Mouse (Mus musculus): ENCODE data around the gene Nyap1.

Nyap1 gene

DNA sequence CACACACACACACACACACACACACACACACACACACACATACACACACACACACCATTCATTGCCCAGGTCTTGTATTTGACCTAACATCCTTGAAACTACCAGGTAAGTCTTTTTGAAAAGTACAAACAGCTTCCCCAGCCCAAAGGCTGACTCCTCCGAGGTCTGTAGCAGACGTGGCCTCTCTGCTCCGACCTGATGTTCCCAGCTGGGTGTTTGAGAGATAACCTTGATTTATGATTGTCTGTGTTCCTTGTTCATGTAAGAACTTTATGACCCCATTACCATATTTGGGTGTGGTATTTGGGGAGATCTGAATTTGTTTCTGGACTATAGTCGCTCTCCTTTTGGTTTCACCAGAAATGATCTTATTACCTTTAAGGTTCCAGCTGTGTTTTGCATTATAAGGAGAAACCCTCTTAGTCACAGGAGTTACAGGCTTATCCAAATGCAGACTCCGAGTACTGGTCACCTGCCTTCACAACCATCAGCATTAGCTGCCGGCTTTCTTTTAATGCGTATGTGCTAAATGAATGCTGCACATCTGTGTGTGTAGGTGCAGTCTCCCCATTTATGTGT is 35.9 kb upstream of the Nyap1 start:
- TF ChIP-seq GATA4 (IDR thresholded peaks at IDR 0.05; ENCODE audit: insufficient replicate concordance, low read length), result no peak

DNA sequence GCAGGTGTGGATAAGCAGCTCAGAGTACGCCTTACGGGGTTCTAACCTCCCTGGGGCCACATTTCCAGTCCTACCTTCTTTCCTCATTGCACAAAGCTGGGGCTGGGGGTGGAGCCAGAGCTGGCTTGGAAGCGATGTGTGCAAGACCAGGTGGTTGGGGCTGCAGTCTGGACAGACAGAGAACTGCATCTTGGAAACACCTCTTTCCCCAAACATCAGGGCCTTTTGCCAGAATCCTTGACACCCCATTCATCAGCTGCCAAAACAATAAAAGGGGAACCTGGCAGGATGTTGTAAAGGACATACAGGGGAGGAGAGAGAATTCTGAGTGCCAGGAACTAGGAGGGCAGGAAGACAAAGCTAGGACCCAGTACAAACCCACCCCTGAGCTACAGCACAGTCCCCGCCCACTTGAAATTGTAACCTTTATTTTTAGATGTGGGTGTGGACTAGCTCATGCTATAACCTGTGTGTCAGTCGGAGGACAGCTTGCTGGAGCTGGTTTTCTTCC is 35.1 kb upstream of the Nyap1 start:
- TF ChIP-seq GATA4 (IDR thresholded peaks at IDR 0.05; ENCODE audit: insufficient replicate concordance, low read length), result no peak

DNA sequence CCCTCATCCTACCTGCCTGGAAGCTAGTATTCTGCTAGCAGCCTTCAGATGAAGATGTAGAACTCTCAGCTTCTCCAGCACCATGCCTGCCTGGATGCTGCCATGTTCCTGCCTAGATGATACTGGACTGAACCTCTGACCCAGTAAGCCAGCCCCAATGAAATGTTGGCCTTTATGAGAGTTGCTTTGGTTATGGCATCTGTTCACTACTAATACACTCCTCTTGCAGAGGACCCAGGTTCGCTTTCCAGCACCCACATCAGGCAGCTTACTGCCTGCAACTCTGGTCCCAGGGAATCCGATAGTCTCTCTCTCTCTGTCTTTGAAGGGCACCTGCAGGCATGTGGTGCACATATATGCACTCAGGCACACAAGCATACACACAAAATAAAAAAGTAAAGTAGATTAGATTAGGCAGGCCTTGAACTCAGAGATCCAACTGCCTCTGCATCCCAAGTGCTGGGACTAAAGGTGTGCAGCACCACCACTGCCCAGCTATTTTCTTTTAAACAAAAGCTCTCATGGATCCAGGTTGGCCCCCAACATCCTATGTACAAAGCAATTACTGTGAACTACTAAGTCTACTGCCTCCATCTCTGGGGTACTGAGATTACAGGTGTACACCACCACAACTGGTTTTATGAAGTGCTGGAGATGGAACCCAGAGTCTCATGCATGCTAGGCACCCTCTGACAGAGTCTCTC is 34.3 kb upstream of the Nyap1 start:
- TF ChIP-seq GATA4 (IDR thresholded peaks at IDR 0.05; ENCODE audit: insufficient replicate concordance, low read length), result no peak

DNA sequence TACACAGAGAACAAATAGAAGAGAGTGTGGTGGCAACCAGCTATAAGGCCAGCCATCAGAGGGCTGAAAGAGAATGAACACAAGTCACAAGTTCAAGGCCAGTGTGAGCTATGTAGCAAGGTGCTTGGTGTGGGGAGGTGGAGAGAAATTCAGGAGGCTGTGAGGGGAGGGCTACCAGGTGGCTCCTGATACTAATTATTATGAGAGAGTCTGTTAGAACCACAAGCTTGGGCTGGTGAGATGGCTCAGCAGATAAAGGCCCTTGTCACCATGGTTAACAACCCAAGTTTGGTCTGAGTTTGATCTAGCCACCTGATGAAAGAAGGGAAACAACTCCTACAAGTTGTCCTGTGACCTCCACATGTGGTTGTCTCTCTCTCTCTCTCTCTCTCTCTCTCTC is 31.3 kb upstream of the Nyap1 start:
- no peak for TF ChIP-seq GATA4 (IDR thresholded peaks at IDR 0.05; ENCODE audit: insufficient replicate concordance, low read length)

DNA sequence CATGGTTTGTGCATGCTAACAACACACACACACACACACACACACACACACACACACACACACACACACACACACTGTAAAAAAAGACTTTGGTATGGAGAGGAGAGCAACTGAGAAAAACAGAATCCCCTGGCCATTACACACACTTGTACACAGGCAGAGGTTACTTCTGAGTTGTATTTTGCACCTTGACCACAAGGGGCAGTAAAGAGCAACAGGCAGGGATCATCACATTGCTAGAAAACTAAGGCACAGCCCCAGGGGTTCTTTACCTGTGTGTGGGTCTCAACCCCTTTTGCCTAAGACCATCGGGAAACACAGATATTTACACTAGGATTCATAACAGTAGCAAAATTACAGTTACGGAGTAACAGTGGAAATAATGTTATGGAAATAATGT is 29.3 kb upstream of the Nyap1 start:
- no peak for TF ChIP-seq GATA4 (IDR thresholded peaks at IDR 0.05; ENCODE audit: insufficient replicate concordance, low read length)

GRCm38 (mm10) chr5:137768475-137768874 is 27.1 kb upstream of the Nyap1 start:
- TF ChIP-seq GATA4 (IDR thresholded peaks at IDR 0.05; ENCODE audit: insufficient replicate concordance, low read length), result no peak

GRCm38 (mm10) chr5:137766270-137766669 is 24.9 kb upstream of the Nyap1 start:
- TF ChIP-seq GATA4 (IDR thresholded peaks at IDR 0.05; ENCODE audit: insufficient replicate concordance, low read length), result no peak

DNA sequence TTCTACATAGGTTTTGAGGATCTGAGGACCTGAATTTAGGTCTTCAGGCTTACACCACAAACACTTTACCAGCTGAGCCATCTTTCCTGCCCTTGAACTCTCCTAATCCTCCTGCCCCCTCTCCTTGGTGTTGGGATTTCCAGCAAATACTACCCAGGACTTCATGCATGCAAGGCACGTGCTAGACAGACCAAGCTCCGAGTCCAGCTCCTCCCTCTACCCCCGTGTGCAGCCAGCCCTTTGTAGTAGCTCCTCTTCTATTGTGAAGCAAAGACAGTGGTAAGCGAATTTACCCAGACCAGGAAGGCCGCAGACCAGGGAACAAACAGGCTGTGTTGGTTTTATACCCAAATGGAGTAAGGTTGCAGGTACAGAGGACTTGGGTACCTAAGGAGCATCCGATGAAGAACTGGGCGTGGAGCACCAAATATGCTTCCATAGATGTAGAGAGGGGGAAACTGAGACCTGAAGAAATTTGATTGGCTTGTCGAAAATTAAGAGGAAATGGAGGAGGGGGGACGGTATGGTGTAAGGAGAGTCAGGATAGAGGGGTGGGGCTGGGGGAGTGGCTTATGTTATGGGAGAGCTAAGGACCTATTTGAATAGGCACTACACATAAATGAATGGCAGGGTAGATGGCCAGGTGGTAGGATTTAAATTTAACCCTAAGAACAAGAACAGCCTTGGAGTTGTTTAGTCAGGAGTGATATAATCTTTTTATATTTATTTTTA is 23.4 kb upstream of the Nyap1 start:
- TF ChIP-seq GATA4 (IDR thresholded peaks at IDR 0.05; ENCODE audit: insufficient replicate concordance, low read length), result no peak

DNA sequence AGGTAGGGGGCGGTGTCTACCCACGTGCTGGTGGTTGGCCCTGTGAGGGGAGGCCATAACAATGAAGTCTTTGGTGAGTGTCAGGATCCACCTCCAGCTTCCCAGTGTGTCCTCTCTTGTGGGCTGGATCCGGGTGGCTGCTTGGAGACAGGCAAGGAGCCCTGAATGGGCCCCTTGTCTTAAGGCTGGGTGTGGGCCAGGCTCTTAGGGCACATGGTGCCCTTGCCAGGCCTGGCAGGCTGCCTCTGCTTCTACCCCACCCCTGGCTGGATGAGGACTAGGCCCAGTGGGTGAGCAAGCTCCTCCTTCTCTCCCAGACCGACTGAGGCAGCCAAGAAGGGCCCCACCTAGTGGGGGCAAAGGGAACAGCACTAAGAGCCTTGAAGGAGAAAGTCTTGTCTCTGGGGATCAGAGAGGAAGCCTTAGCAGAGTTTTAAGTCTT is 18.6 kb upstream of the Nyap1 start:
- TF ChIP-seq GATA4 (IDR thresholded peaks at IDR 0.05; ENCODE audit: insufficient replicate concordance, low read length), result no peak

DNA sequence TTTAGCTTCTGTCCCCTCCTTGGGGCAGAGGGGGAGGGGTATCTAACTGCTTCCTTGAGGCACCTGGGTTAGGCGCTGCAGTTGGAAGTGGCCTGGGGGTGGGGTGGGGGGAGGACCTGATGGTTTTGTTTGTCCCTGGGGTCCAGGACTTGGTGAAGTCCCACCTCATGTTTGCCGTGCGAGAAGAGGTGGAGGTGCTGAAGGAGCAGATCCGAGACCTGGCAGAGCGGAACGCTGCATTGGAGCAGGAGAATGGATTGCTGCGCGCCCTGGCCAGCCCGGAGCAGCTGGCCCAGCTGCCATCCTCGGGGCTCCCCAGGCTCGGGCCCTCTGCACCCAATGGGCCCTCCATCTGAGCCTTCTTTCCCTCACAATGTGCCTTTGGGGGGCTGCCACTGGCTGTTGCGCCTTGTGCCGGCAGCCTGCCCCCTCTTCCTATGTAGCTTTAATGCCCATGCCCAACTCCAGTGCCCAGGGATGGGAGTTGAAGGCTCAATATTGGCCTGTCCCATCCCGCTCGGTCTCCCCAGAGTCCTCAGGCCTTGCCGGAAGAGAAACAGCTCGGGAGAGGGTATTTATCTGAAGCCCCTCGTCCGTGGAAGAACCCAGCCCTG is 17.6 kb upstream of the Nyap1 start:
- no peak for TF ChIP-seq GATA4 (IDR thresholded peaks at IDR 0.05; ENCODE audit: insufficient replicate concordance, low read length)

DNA sequence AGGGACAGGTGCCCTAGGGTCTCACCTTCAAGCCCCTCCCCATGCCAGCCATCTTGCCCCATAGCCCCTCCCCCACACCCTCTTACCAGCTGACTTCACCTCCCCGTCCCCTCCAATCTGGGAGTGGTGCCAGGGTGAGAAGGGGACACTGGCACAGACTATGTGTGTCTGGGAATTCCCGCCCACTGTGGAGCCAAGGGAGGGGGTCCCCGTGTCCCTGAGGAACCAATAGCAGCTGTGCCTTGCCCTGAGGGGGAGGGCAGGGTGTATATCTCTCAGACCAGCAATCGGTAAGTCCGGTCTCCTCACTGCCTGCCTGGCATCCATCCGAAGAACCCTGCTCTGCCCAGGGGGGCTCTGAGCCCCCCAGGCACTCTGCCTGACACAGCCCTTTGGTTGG is 16.5 kb upstream of the Nyap1 start:
- TF ChIP-seq GATA4 (IDR thresholded peaks at IDR 0.05; ENCODE audit: insufficient replicate concordance, low read length), result no peak

GRCm38 (mm10) chr5:137756882-137757661 is 15.7 kb upstream of the Nyap1 start:
- TF ChIP-seq GATA4 (IDR thresholded peaks at IDR 0.05; ENCODE audit: insufficient replicate concordance, low read length), result no peak

DNA sequence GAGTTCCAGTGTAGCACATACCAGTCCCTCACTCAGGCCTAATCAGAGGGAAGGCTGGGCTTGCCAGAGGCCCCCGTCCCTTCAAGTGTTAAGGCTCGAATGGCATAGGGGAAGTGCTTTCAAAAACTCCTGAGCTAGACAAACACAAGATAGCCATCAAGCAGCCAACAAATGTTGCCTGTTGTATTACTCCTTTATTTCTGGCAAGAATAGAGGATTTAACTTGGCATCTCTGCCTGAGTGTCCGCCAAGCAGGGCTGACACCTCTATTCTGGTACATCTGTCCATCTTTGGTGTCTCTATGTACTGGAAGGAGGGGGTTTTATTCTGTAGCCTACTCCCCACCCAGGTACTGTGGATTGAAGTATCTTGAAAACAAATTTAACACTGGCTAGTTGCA is 14.7 kb upstream of the Nyap1 start:
- no peak for TF ChIP-seq GATA4 (IDR thresholded peaks at IDR 0.05; ENCODE audit: insufficient replicate concordance, low read length)

DNA sequence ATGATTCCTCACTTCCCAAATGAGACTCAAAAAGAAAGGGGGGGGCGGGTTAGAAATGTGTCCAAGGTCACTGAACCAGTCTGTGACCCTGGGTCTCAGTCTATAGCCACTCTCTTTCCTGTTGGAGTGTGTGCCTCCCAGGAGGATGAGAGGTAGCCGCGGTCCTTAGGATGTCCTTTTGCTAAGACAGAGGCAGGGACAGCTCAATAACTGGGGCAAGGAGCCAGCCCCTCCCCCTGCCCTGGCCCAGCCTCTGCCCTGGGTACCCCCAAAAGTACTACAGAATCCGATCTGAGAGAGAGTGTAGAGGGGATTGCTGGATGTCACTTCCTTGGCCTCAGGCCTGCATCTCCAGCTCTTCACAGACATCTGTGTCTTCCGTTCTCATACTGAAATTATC is 14.0 kb upstream of the Nyap1 start:
- TF ChIP-seq GATA4 (IDR thresholded peaks at IDR 0.05; ENCODE audit: insufficient replicate concordance, low read length), result no peak
